Mouse (Mus musculus) monocyte, adult 2 months (primary cell): Measurements from ENCODE around the gene Rslcan18.
"Not testable (repeated sequence)": the region's sequence is repeated elsewhere in the genome, so short reads cannot be mapped to it uniquely, and the experiment has no call there.

Source experiments
- DNase-seq, 2 experiments: peaks; one replicate each; pipeline ENCODE4 v3.0.0; 2022; ENCODE audit warnings: low spot score in 2 of 2, low read depth in 1 of 2

Rslcan18 gene

DNA sequence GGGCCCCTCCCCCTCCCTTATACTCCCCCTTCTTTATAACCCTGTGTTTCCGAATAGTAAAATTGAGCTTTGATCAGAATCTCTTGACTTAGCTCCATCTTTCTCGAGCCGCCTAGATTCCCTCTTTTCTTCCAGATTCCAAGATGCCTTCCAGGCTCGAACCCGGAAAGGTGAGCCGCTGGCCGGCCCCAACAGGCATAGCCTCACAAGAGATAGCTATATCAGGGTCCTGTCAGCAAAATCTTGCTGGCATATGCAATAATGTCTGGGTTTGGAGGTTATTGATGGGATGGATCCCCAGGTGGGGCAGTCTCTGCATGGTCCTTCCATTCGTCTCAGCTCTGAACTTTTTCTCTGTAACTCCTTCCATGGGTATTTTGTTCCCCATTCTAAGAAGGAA, at the start of gene Rslcan18:
Gene Rslcan18, minus strand, starts transcription at position 101 of the 400 bp plus-strand sequence.
- not testable (repeated sequence) for DNase-seq

DNA sequence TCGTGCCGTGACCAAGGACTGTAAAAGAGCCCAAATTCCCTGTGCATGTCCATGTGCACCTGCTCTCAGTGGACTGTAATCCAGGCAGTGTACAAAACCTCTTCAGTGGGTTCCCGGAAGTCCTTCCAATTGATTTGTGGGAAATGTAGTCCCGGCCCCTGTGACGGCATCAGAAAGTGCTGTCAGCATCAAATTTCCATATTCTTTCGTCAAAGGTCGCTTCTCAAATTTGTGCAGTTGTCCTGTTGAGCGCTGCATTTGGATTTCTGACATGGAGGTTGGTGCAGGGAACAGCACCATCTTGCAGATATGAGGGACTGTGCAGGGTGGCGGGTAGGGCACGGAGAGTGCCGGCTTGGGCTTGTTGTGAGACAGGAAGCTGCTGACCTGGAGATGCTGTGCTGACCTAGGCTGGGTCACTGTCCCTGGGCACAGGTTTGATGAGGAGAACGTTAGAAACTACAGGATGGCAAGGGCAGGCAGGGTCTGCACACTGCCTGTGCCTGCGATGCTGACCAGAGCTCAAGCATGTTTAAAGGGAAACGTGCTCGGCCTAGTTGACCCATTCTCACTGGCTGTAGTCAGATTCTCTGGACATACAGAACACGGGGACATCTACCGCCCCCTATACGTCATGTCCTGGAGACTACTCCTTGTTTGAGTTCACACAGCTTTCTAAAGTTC, 12.1 kb upstream of the Rslcan18 start:
- DNase-seq, result peak; percentile 54 to 77

DNA sequence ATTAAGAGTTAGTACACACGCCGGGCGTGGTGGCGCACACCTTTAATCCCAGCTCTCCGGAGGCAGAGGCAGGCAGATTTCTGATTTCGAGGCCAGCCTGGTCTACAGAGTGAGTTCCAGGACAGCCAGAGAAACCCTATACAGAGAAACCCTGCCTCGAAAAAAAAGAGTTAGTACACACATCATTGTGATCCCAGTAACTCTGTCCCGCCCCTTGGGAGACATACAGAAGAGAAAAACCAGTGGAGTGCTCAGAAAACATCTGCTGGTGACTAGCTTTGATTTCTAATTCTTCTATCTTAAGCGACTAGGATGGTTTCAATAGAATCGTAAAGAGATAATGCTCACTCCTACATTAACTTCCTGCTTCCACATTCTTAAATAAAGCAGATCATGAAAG, 11.4 kb upstream of the Rslcan18 start:
- DNase-seq, result not testable (repeated sequence)

DNA sequence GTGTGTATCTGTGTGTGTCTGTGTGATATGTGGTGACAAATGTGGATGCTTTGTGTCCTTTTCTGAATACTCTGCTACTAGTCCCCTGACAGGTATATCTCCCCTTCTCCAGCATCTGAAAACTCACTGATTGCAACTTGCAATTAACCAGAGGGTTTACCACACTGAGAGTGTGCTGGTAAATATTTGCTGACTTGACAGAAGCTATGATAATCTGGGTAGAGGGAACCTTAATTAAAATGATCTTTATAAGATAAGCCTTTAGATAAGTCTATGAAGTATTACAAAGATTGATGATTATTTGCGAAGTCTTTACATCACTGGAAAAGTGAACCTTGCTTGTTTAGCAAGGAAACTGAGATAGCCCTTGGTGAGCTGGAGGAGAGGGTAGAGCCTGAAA, 8.4 kb upstream of the Rslcan18 start:
- no peak for DNase-seq

DNA sequence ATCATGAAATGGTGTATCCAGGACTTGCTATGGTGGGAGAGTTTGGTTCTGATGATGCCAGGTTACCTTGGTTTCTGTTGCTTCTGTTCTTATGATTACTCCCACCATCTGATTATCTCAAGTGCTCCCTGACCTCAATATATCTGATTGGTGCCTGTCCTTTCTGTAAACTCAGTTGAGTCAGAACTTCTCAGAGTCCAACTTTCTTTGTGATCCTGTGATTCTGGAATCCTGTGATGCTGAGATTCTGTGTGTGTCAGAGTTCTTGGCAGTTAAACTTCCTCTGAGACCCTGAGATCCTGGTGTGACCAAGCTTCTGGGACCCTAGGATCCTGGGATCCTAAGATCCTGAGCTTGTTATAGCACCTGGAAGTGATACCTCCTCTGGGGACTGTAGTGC, 5.3 kb upstream of the Rslcan18 start, which contains the start of gene Zfp759:
Gene Zfp759, plus strand, starts transcription at position 301 of the 400 bp plus-strand sequence.
- DNase-seq, result not testable (repeated sequence)

DNA sequence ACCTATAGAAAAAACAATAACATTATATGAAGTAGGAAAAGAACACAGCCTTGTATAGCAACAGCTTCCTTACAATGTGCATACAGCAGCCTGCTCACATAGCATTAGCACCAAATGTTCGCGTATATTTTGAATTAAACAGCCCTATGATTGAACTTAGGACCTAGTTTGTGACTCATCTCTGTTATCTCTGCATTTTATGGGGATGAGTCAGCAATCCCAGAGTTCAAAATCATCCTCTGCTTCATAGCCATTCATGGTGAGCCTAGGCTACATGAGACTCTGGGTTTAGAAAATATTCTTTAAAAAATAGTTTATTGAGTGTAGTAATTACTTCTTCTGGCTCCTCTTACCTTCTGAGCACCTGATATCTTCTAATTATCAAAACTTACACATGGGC, 2.8 kb downstream of the Rslcan18 start:
- no peak for DNase-seq

DNA sequence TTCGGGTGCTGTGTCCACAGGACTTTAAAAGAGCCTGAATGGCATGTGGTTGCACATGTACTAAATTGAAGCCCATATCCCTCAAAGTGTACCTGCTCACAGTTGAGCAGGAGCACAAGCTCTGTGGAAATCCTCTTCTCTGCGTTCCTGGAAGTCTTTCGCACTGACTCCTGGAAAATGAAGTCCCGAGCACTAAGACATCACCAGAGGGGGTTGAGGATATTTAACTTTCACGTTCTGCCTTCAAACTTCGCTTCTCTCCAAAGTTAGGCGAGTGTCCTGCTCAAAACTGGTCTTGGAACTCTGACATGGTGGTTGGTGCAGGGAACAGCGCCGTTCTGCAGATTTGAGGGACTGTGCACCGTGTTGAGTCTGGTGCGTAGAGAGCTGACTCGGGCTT, 4.0 kb downstream of the Rslcan18 start:
- no peak for DNase-seq

DNA sequence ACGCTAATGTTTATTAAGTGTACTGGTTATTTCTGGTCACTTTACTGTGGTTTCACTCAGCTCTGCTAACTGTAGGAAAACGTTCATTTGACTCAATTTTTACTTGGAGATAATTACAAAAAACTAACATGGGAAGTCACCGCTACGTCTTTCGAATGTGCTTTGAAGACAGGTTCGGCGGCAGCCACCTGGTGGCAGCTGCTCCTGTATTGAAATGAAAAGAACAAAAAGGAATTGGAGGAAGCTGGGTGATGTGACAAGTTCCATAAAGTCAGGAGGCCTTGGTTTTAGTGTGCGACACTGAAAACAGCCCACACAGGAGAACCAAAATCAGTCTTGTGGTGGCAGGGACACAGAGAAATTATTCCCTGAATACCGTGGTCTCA, 7.2 kb downstream of the Rslcan18 start:
- peak in 1 of 2 experiments; percentile 27 for DNase-seq

DNA sequence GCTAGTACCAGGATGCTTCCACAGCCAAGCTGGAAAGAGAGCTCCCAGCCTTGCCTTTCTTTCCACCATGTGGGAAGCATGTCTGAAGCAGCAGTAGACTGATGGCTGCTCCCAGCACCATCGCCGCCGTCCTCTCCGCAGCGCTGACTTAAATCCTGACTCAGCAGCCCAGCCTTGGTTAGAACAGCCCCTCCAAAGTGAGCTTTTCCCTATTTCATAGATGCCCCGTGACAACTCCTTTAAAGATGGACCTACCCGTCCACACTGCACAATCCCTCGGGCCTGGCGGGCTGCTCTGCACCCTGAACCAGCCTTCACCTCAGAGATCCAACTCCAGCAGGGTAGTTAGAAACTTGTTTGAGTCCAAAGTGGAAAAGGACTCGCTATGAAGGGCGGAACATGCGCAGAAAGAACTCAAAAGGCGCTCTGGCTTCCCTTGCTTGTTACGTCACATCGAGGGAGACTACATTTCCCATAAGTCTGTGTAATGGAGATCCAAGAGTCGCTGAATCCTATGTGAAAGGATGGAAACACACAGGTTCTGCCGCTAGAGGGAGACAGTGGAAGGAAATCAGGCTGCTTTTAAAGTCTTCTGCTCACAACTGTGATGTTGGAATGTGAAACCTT, 7.8 kb downstream of the Rslcan18 start, which contains the start of gene Gm28557:
Gene Gm28557, minus strand, starts transcription at position 411 of the 627 bp plus-strand sequence.
- peak; percentile 68 to 75 for DNase-seq

DNA sequence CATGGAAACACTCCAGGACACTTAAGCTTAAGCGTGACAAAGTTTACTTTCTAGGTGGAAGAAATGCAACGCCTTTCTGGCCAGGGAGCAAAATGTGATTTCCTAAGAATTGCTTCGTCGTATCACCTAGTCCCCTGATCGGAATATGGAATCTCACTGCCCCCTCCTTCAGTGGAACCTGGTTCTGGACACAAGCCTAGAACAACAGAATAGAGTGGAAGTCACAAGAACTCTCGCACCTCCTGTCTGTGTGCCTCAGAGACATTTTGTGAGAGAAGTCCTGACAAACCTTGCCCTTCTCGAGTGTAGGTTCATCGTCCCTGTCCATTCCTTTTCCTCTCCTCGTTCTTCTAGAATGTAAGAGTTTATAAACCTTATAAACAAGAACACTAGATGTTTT, 8.4 kb downstream of the Rslcan18 start:
- no peak for DNase-seq

DNA sequence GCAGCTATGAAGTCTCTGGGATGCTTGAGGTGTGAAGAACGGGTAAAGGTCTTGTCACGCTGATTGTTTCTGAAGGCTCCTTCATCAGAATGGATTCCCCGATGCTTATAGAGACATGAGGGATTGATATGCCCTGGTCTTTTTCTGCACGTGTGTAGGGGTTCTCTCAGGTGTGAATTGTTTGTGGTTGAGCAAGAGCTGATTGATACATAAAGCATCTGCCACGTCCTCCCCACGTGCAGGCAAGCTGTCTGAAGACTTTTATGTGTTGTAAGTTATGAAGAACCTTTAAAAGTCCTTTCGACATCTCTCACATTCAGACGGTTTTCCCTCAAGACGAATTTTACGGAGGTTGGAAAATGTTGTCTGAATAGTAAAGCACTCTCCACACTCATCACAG, 18.2 kb downstream of the Rslcan18 start, which contains the start of gene Zfp708:
Gene Zfp708, minus strand, starts transcription at position 101 of the 400 bp plus-strand sequence.
- DNase-seq, result no peak

DNA sequence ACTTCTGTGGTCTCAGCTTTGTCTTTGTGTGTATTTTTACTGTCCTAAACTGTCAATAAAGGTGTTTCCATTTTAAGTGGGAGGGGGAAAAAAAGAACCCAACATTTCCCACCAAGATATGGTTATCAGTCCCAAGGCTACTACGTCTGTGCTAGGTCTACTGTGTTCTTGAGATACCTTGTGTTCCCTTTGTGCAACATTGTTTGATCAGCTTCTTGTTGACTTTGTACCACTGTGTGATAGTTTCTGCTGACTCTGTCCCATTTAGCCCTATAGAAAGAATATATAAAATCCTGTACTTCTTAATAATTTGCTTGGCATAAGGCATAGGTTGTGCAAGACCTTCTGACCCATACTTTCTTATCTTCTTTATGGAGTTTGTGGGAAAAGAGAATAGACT, 25.9 kb downstream of the Rslcan18 start:
- DNase-seq, result no peak

DNA sequence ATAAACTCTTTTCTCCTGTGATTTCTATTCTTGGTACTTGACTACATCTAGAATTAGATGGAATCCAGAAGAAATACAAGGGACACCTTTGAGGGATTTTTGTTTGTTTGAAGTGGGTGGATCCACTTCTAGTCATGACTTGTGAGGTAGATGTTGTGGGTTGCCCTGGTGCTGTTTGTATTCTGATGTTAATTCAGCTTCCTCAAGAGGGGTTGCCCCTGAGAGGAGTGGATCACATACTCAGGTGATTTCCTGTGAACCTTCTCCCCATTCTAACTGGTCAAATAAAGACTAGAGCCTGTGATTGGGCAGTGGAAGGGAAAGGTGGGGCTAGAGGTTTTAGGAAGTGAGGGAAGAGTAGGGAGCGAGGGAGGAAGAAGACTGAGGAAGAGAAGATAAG, 34.1 kb downstream of the Rslcan18 start:
- DNase-seq, result no peak

DNA sequence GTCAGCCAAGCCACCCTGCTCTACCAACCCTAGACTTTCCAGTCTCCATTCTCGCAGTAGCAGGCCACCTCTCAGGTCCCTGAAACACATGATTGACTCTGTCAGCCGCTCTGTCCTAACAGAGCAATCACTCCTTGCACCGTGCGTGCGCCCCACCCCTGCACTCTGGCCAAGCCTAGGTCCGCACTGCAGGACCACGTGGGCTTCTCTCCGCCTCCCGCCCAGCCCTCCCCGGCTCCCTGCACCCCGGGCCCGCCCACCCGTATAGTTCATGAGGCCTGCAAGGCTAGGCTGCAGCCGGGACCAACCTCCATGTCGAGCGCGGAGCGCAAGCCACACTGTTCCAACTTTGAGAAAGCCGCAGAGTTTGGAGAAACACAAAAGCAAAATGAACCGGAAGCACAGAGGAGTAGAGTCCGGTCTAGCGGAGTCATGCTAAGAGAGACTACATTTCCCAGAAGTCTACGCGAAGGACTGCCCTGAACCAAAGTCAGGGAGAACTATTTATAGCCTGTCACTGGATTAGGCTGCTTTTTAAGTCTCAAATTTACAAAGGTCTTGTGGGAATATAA, 34.8 kb downstream of the Rslcan18 start:
- DNase-seq, result peak; percentile 12 to 26

DNA sequence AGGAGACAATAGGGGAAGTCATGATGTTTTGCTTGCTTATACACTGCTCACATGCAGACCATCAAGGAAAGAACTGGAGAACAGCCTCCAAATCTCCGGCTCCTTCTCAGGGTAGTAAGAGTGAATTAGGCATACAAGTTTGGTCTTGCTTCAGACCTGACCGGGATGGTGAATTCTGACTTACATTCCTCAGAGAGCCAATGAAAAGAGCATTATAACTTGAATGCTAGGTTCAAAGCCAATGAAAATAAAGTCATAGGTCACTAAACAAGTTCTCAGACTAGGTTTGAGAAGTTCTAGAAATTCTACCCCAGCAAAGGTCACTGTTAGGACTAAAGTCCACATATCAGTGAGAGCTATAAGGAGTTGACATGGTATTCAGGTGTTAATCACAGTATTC, 38.8 kb downstream of the Rslcan18 start:
- DNase-seq, result no peak

DNA sequence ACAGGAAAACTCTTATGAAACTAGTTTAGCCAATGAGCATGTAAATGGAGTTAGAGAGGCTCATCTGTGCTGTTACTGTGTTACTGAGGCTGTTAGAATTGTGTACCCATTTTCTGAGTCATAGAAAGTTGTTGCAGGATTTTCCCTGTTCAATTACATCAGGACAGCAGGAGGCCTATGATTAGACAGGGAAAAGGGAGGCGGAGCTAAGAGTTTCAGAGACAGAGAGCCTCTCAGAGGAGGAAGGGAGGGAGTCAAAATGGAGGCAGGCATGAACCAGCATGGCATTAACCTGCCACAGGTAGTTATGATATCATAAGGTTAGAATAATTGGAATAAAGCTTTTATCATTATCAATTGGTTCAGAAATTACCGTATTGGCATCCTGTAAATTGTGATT, 43.3 kb downstream of the Rslcan18 start:
- DNase-seq, result no peak

DNA sequence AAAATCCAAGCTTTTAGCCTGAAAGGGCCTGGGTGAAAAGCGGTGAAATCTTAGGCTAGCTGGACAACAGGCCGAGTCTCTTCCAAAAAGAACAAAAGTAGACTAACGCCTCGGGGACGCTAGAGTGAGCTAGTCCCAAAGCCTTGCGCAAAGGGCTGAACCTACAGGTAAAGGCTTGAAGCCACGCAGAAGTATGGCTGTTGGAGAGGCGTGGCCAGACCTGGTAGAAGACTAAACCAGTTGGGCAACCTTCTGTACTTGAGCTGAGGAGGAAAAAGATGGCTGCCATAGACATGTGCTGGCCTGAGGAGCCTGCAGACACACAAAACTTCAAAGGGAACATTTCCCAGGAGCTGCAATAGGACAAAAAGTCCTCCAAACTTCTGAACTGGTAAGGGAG, 50.7 kb downstream of the Rslcan18 start:
- DNase-seq, result no peak

DNA sequence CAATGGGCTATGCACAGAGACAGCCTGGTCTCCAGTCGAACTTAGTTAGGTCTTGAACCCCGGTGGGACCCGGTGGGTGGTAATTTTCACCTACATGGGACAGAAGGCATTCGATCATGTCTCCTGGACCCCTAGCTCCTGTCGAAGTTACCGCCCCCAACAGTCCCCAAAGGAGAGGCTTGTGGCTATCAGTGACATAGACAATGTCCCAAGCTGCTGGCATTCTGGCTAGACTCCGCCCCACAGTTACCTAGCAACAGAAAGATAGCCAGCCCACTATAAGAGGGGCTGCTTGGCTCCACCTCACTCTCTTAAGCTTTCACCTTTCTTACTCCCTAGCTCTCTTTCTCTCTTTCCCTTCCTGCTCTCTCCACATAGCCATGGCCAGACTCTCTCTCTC, 53.6 kb downstream of the Rslcan18 start:
- no peak for DNase-seq

DNA sequence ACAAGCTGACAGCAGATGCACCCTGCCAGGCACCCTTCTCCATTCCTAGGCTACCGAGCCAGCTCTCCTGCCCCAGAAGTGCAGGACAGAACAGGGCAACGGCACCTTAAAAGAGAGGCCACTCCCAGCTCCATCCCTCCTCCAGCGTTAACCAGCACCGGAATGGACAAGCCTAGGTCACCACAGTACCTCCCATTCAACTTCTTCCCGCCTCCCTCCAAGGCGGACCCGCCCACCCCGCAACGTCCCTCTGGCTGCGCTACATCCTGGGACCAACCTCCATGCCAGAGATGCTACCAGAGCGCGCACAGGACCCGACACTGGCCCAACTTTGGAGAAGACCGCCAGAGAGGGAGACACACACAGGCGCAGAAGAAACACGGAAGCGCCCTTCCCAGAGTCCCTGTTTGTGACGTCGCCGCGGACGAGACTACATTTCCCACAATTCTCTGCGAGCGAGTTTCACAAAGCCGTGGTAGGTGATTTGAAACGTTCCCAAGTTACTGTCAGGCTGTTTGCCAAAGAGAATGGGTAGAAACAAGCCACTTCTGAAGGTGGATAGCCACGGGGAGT, 55.2 kb downstream of the Rslcan18 start, which contains the start of gene Zfp712:
Gene Zfp712, minus strand, starts transcription at position 385 of the 573 bp plus-strand sequence.
- peak; percentile 61 to 73 for DNase-seq

DNA sequence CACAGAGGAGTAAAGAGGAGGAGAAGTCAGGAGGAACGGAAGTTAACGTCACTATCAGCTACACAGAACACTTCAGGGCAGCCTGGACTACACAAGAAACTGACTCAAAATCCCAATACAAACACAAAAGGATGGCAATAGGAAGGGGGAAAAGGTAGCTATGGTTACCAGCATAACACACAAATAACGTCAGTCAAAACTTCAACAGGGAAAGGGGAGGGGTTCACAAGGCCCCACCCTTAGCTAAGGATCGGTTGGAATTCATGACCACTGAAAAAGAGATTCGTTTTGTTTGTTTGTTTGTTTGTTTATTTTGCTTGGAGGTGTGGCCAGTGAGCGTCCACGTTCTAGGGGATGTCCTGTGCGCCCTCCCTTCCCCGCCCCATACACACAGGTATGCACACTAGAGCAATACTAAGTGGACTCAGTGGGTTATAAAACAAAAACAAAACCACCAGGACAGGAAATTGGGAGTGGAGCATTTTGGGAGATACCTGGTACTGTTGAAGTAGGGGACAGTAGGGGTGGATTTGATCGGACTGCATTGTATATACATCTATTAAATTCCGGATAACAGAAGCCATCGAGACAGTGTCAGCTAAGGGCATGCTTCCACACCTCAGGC, 55.8 kb downstream of the Rslcan18 start:
- DNase-seq, result no peak
